Mouse (Mus musculus): ENCODE measurements at regions not wholly inside any gene's neighbourhood (a gene's known extent, or its start where the extent isn't known, plus 50 kb on each side); places are given as distances from the start of the nearest gene placed in this dataset.

DNA sequence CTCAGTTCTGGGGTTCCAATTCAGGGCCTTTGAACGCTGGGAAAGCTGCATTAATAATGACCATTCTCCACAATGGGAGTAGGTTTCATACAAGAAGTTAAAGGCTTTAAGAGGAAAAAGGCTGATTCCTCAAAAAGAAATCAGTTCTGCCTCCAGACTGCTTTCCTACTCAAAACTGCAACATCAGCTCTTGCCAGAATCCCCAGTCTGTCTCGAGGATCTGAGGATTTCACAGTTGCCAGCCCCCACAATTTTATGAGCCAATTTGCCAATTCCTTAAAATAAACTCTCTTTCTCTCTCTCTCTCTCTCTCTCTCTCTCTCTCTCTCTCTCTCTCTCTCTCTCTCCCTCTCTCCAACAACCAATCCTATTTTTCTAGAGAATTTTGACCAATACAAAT, 51.3 kb upstream of the Nhs start:
- no peak for DNase-seq (ENCODE audit: low read depth, low spot score)

All from embryo, embryonic 11.5 days (tissue).